Comparison of ENCODE assay signal across 19 mouse cellular contexts in genomic region chr3:106555743-106556250, GRCm38 (mm10). TPM values are rescaled to one million over a fixed set of nuclear protein-coding genes. Genes with fewer than 3 reads are reported as not detected.
DNase-seq lines count a peak whose midpoint lies in the region; TF ChIP-seq lines count a peak whose summit lies in the region.
"Had no signal": no experiment of that assay in that cellular context is flagged by ENCODE, and none has a peak within 500 bp of the region (broad histone marks: within the 10 kb centered on the region; RNA-seq: fewer than 3 reads in every experiment).

No protein-coding gene starts in this region.

- TF ChIP-seq EP300 in heart, adult 2 months (IDR thresholded peaks at IDR 0.05; ENCODE audit: insufficient read depth, low read depth, low read length): no peak

- H3K27ac ChIP-seq in heart, adult 2 months: peak overlapping the region; percentile 8; the same call in 1 of the 2 replicates
- H3K27ac ChIP-seq in macrophage: peak overlapping the region; percentile 17; the same call in 1 of the 2 replicates
- H3K27ac ChIP-seq: embryonic facial prominence, embryonic 10.5 days; embryonic facial prominence, embryonic 12.5 days; forebrain, embryonic 10.5 days; forebrain, embryonic 12.5 days had no signal

- no peaks in the 10 kb centered on the region for H3K27me3 ChIP-seq in heart, adult 2 months (ENCODE audit: control insufficient read depth, insufficient read depth, low read length)
- H3K27me3 ChIP-seq: embryonic facial prominence, embryonic 12.5 days; forebrain, embryonic 12.5 days had no signal

- intact Hi-C loops in heart, adult 2 months (cut with DNase I): loop anchor here (5.0 kb wide), 1 partner anchor 73 kb away; the partner anchor contains the start of gene Dennd2d

- 83% methylated on average over 3 of the region's 3 CpGs for WGBS in heart, adult 2 months
- WGBS in macrophage (ENCODE audit: missing documents): 91% methylated on average over 3 of the region's 3 CpGs

- H3K4me3 ChIP-seq in heart, adult 2 months: no peak overlapping the region
- H3K4me3 ChIP-seq in macrophage (ENCODE audit: inconsistent target): no peak overlapping the region
- H3K4me3 ChIP-seq: embryonic facial prominence, embryonic 10.5 days; embryonic facial prominence, embryonic 12.5 days; forebrain, embryonic 10.5 days; forebrain, embryonic 12.5 days had no signal

- peaks cover 42% of the 10 kb centered on the region for H3K36me3 ChIP-seq in heart, adult 2 months (ENCODE audit: control insufficient read depth, insufficient read depth, low read length)
- peaks cover 18% of the 10 kb centered on the region; the same call in 1 of the 2 replicates for H3K36me3 ChIP-seq in macrophage (ENCODE audit: inconsistent target)

- no peak for DNase-seq in heart, adult 2 months
- DNase-seq in heart, adult 11 months: no peak
- DNase-seq in lung, postnatal 25 days (ENCODE audit: low spot score): peak; percentile 28
- no peak for DNase-seq in lung, postnatal 4 days
- peak; percentile 84 for DNase-seq in fat pad, adult 2 months (ENCODE audit: extremely low read depth, low read depth, low spot score)
- DNase-seq in B cell, adult 2 months: no peak
- DNase-seq: adrenal gland, adult 2 months; adrenal gland, postnatal 10 days; adrenal gland, postnatal 25 days; cerebellum, adult 11 months; cerebellum, adult 2 months; cerebellum, adult 9-10 months; cerebellum, postnatal 10 days; cerebellum, postnatal 25 days had no signal

- TF ChIP-seq POLR2A in heart, adult 2 months (IDR thresholded peaks at IDR 0.05; ENCODE audit: insufficient read depth, low read depth, low read length): no peak

- H3K4me1 ChIP-seq in heart, adult 2 months (ENCODE audit: control insufficient read depth, insufficient read depth, low read length): peaks cover 3% of the 10 kb centered on the region
- H3K4me1 ChIP-seq: embryonic facial prominence, embryonic 10.5 days; embryonic facial prominence, embryonic 12.5 days; forebrain, embryonic 10.5 days; forebrain, embryonic 12.5 days had no signal

- H3K79me2 ChIP-seq in heart, adult 2 months (replicated peaks; ENCODE audit: control insufficient read depth, insufficient read depth, low read length): peaks cover 1% of the 10 kb centered on the region; the same call in 1 of the 2 replicates
- peaks cover 72% of the 10 kb centered on the region for H3K79me2 ChIP-seq in macrophage (ENCODE audit: inconsistent target)

- H3K9ac ChIP-seq in heart, adult 2 months (ENCODE audit: low read depth, low read length): no peak overlapping the region
- H3K9ac ChIP-seq: embryonic facial prominence, embryonic 12.5 days; forebrain, embryonic 12.5 days had no signal

- no peak for TF ChIP-seq CTCF in heart, adult 2 months (IDR thresholded peaks at IDR 0.05)

RNA-seq across cellular contexts. Expression of gene Cept1, which starts 8.2 kb away (rescaled TPM):
- total RNA-seq in heart, adult 2 months (2021): 10 to 100 TPM; 19.3 to 22.1 TPM
- 10.5 and 23.5 TPM in 2 replicates for polyA plus RNA-seq in heart, adult 2 months (2012; rRNA removed)
- 100 to 1,000 TPM in 20 of 26 experiments, 10 to 100 TPM in 6; 39.3 to 455 (median 247) TPM for total RNA-seq in macrophage (2018; cell fraction: chromatin; rRNA removed)
- total RNA-seq in macrophage (2018; cell fraction: cytosol; rRNA removed): 100 to 1,000 TPM in 23 of 26 experiments, 10 to 100 TPM in 3; 85.5 to 266 (median 152) TPM
- 100 to 1,000 TPM; 107 to 448 (median 341) TPM for total RNA-seq in macrophage (2018; cell fraction: nucleus; rRNA removed)
- 73.6 to 155 TPM (median 154 TPM) in 3 replicates for polyA plus RNA-seq in macrophage (2018)

RNA-seq across cellular contexts. Expression of gene Dram2, which starts 8.2 kb away (rescaled TPM):
- total RNA-seq in heart, adult 2 months (2021): 100 to 1,000 TPM in 1 of 2 experiments, 10 to 100 TPM in 1; 94.7 to 109 TPM
- 64.5 and 162 TPM in 2 replicates for polyA plus RNA-seq in heart, adult 2 months (2012; rRNA removed)
- 100 to 1,000 TPM in 20 of 26 experiments, 10 to 100 TPM in 6; 37.1 to 283 (median 171) TPM for total RNA-seq in macrophage (2018; cell fraction: chromatin; rRNA removed)
- total RNA-seq in macrophage (2018; cell fraction: cytosol; rRNA removed): 100 to 1,000 TPM; 192 to 356 (median 270) TPM
- 100 to 1,000 TPM in 24 of 26 experiments, 10 to 100 TPM in 2; 86.2 to 326 (median 213) TPM for total RNA-seq in macrophage (2018; cell fraction: nucleus; rRNA removed)
- polyA plus RNA-seq in macrophage (2018): 145 to 281 TPM (median 211 TPM) in 3 replicates

Comparison
In these comparisons a context has a peak if more than half of its experiments do, and no peak if none do; other contexts are left out.
1. DNase-seq: peak in lung, postnatal 25 days (single experiment) and fat pad, adult 2 months (single experiment); none in heart, adult 2 months (0 of 2), heart, adult 11 months (single experiment), lung, postnatal 4 days (0 of 2) and B cell, adult 2 months (0 of 2).